Mouse (Mus musculus) C2C12 (cell line): Measurements from ENCODE around the gene Inpp5a.

Source experiments
- CEBPB ChIP-seq: IDR thresholded peaks from one replicate; pipeline ENCODE4 v1.6.1; 2011; ENCODE audit warnings: low read depth, mild to moderate bottlenecking, control low read depth, moderate library complexity
- CTCF ChIP-seq: IDR thresholded peaks from one replicate; pipeline ENCODE4 v1.5.1; 2011; ENCODE audit not compliant: control insufficient read depth, insufficient read depth, insufficient read length
- FOSL1 ChIP-seq: IDR thresholded peaks from one replicate; pipeline ENCODE4 v1.8.0; 2011; ENCODE audit warnings: mild to moderate bottlenecking, low read length; ENCODE audit not compliant: poor library complexity, insufficient read depth, severe bottlenecking
- MAX ChIP-seq: IDR thresholded peaks from one replicate; pipeline ENCODE4 v1.6.1; 2011; ENCODE audit warnings: mild to moderate bottlenecking, control low read depth
- MYOD1 ChIP-seq: IDR thresholded peaks from one replicate; pipeline ENCODE4 v1.6.1; 2011; ENCODE audit warnings: low read depth; ENCODE audit not compliant: control insufficient read depth, insufficient read length
- MYOG ChIP-seq: IDR thresholded peaks from one replicate; pipeline ENCODE4 v1.6.1; 2011; ENCODE audit not compliant: control insufficient read depth, insufficient read length; ENCODE audit errors: extremely low read depth
- USF1 ChIP-seq: IDR thresholded peaks from one replicate; pipeline ENCODE4 v1.6.1; 2011; ENCODE audit warnings: low read depth, mild to moderate bottlenecking, control low read depth, moderate library complexity

- TF ChIP-seq CTCF, result no peak
- TF ChIP-seq MYOD1, result no peak
- TF ChIP-seq MAX, result no peak
- TF ChIP-seq USF1, result no peak
- no peak for TF ChIP-seq MYOG
- TF ChIP-seq CEBPB, result no peak
- no peak for TF ChIP-seq FOSL1
Measured at GRCm38 (mm10) chr7:139434095-139434830, 45.4 kb downstream of the Inpp5a start.
